Mouse (Mus musculus) thymus, postnatal 0 days (tissue): ENCODE measurements around the gene Selenoi. TPM values are rescaled to one million over a fixed set of nuclear protein-coding genes. Genes with fewer than 3 reads are reported as not detected.
"Not testable (repeated sequence)": the region's sequence is repeated elsewhere in the genome, so short reads cannot be mapped to it uniquely, and the experiment has no call there.

Source experiments
- DNase-seq: peaks from one replicate; pipeline ENCODE4 v3.0.0-alpha.2; 2015; ENCODE audit warnings: low spot score
- polyA plus RNA-seq: library from polyadenylated mRNA; unstranded; fragments of >200 nt; fragmentation: Nextera tagmentation; extraction: Ambion mirVana; gene quantifications from 2 replicates; pipeline ENCODE4 v1.2.1, GENCODE M21; 2015

Selenoi gene
- 12.7 and 13.3 TPM in 2 replicates for polyA plus RNA-seq

GRCm38 (mm10) chr5:30232271-30232971 lies at the start of gene Selenoi:
Gene Selenoi, plus strand, starts transcription at chr5:30232581.
- DNase-seq = peak; percentile 99

- DNase-seq = no peak
Measured at GRCm38 (mm10) chr5:30187687-30188485, 44.5 kb upstream of the Selenoi start.

GRCm38 (mm10) chr5:30192452-30192851 lies 39.9 kb upstream of the Selenoi start:
- DNase-seq = no peak

GRCm38 (mm10) chr5:30195340-30195739 lies 37.0 kb upstream of the Selenoi start:
- no peak for DNase-seq

GRCm38 (mm10) chr5:30198257-30198656 lies 34.1 kb upstream of the Selenoi start:
- peak; percentile 31 for DNase-seq

- peak; percentile 33 for DNase-seq
Measured at GRCm38 (mm10) chr5:30201521-30201920, 30.9 kb upstream of the Selenoi start.

- no peak for DNase-seq
Measured at GRCm38 (mm10) chr5:30202221-30202620, 30.2 kb upstream of the Selenoi start.

- DNase-seq = no peak
Measured at GRCm38 (mm10) chr5:30203216-30203885, 29.0 kb upstream of the Selenoi start.

GRCm38 (mm10) chr5:30204441-30204840 lies 27.9 kb upstream of the Selenoi start:
- no peak for DNase-seq

- no peak for DNase-seq
Measured at GRCm38 (mm10) chr5:30205034-30205433, 27.3 kb upstream of the Selenoi start.

GRCm38 (mm10) chr5:30205493-30205892 lies 26.9 kb upstream of the Selenoi start, which contains the start of gene Adgrf3:
Gene Adgrf3, minus strand, starts transcription at chr5:30205722.
- DNase-seq = no peak

GRCm38 (mm10) chr5:30207276-30207675 lies 25.1 kb upstream of the Selenoi start:
- DNase-seq = peak; percentile 44

GRCm38 (mm10) chr5:30210758-30211157 lies 21.6 kb upstream of the Selenoi start:
- not testable (repeated sequence) for DNase-seq

GRCm38 (mm10) chr5:30214889-30215288 lies 17.5 kb upstream of the Selenoi start:
- DNase-seq = peak; percentile 64

- no peak for DNase-seq
Measured at GRCm38 (mm10) chr5:30215970-30216369, 16.4 kb upstream of the Selenoi start.

- DNase-seq = no peak
Measured at GRCm38 (mm10) chr5:30219715-30220114, 12.7 kb upstream of the Selenoi start.

GRCm38 (mm10) chr5:30220666-30221065 lies 11.7 kb upstream of the Selenoi start:
- DNase-seq = no peak

- DNase-seq = no peak
Measured at GRCm38 (mm10) chr5:30222681-30223080, 9.7 kb upstream of the Selenoi start.

GRCm38 (mm10) chr5:30230901-30231300 lies 1.5 kb upstream of the Selenoi start:
- peak; percentile 61 for DNase-seq

GRCm38 (mm10) chr5:30231891-30232270 lies 500 bp upstream of the Selenoi start:
- no peak for DNase-seq

GRCm38 (mm10) chr5:30233042-30233441 lies 661 bp downstream of the Selenoi start:
- DNase-seq = peak; percentile 56

GRCm38 (mm10) chr5:30233979-30234378 lies 1.6 kb downstream of the Selenoi start:
- no peak for DNase-seq
